Mouse (Mus musculus): ENCODE data around the gene Terb2.

The Terb2 gene

GRCm38 (mm10) chr2:122186106-122186505 is at the start of gene Terb2, which contains the start of gene Patl2:
Gene Terb2 (plus strand): TSS chr2:122186272.
Gene Patl2 (minus strand): TSS chr2:122186189.
- DNase-seq (ENCODE audit: low spot score in 2 of 2), result no peak

GRCm38 (mm10) chr2:122137839-122138465 is 48.1 kb upstream of the Terb2 start:
- DNase-seq (ENCODE audit: low spot score in 2 of 2), result no peak

GRCm38 (mm10) chr2:122140815-122141214 is 45.3 kb upstream of the Terb2 start:
- DNase-seq (ENCODE audit: low spot score in 2 of 2), result no peak

GRCm38 (mm10) chr2:122141332-122141967 is 44.6 kb upstream of the Terb2 start:
- no peak for DNase-seq (ENCODE audit: low spot score in 2 of 2)

GRCm38 (mm10) chr2:122143111-122143510 is 43.0 kb upstream of the Terb2 start:
- DNase-seq (ENCODE audit: low spot score in 2 of 2), result no peak

- DNase-seq (ENCODE audit: low spot score in 2 of 2), result no peak
Measured at GRCm38 (mm10) chr2:122145756-122146155, 40.3 kb upstream of the Terb2 start.

GRCm38 (mm10) chr2:122146687-122147086 is 39.4 kb upstream of the Terb2 start:
- no peak for DNase-seq (ENCODE audit: low spot score in 2 of 2)

GRCm38 (mm10) chr2:122147508-122148241 is 38.4 kb upstream of the Terb2 start, which contains the start of gene B2m:
Gene B2m (plus strand): TSS chr2:122147686.
- DNase-seq (ENCODE audit: low spot score in 2 of 2), result peak; percentile 88 to 96

- DNase-seq (ENCODE audit: low spot score in 2 of 2), result peak in 1 of 2 experiments; percentile 27
Measured at GRCm38 (mm10) chr2:122148242-122148917, 37.7 kb upstream of the Terb2 start.

GRCm38 (mm10) chr2:122149316-122149715 is 36.8 kb upstream of the Terb2 start:
- no peak for DNase-seq (ENCODE audit: low spot score in 2 of 2)

- DNase-seq (ENCODE audit: low spot score in 2 of 2), result no peak
Measured at GRCm38 (mm10) chr2:122149716-122150115, 36.4 kb upstream of the Terb2 start.

GRCm38 (mm10) chr2:122151221-122151620 is 34.9 kb upstream of the Terb2 start:
- DNase-seq (ENCODE audit: low spot score in 2 of 2), result no peak

- no peak for DNase-seq (ENCODE audit: low spot score in 2 of 2)
Measured at GRCm38 (mm10) chr2:122152850-122153249, 33.2 kb upstream of the Terb2 start.

- no peak for DNase-seq (ENCODE audit: low spot score in 2 of 2)
Measured at GRCm38 (mm10) chr2:122153681-122154365, 32.2 kb upstream of the Terb2 start.

- DNase-seq (ENCODE audit: low spot score in 2 of 2), result no peak
Measured at GRCm38 (mm10) chr2:122154479-122154878, 31.6 kb upstream of the Terb2 start.

- DNase-seq (ENCODE audit: low spot score in 2 of 2), result no peak
Measured at GRCm38 (mm10) chr2:122155292-122155691, 30.8 kb upstream of the Terb2 start.

- no peak for DNase-seq (ENCODE audit: low spot score in 2 of 2)
Measured at GRCm38 (mm10) chr2:122156051-122156700, 29.9 kb upstream of the Terb2 start.

GRCm38 (mm10) chr2:122157561-122157960 is 28.5 kb upstream of the Terb2 start:
- no peak for DNase-seq (ENCODE audit: low spot score in 2 of 2)

- DNase-seq (ENCODE audit: low spot score in 2 of 2), result no peak
Measured at GRCm38 (mm10) chr2:122158362-122158802, 27.7 kb upstream of the Terb2 start.

- no peak for DNase-seq (ENCODE audit: low spot score in 2 of 2)
Measured at GRCm38 (mm10) chr2:122159667-122160066, 26.4 kb upstream of the Terb2 start.

- DNase-seq (ENCODE audit: low spot score in 2 of 2), result peak; percentile 72 to 80
Measured at GRCm38 (mm10) chr2:122160680-122161079, 25.4 kb upstream of the Terb2 start, which contains the start of gene Trim69. Gene Trim69 (plus strand): TSS chr2:122160700.

All from frontal cortex, postnatal 36 days (tissue).